Mouse (Mus musculus) liver, embryonic 16.5 days (tissue): ENCODE data around the gene Glce. TPM values are rescaled to one million over a fixed set of nuclear protein-coding genes. Genes with fewer than 3 reads are reported as not detected.

Experiments used
- ATAC-seq: fragments of 200-750 bp; cut with Nextera tagmentation; 2 replicates; pipeline ENCODE4 v1.8.0; 2017; ENCODE audit warnings: low read depth, mild to moderate bottlenecking, moderate number of reproducible peaks, moderate library complexity
- H3K27ac ChIP-seq: fragments of 300-500 bp; sonication (generic); 2 replicates; pipeline ENCODE4 v1.5.1; 2014; ENCODE audit warnings: mild to moderate bottlenecking, low read length
- H3K27me3 ChIP-seq: fragments of 300-500 bp; sonication (generic); 2 replicates; pipeline ENCODE4 v1.6.1; 2014; ENCODE audit warnings: low read depth, low read length, mixed read lengths; ENCODE audit not compliant: control insufficient read depth, insufficient read depth
- H3K36me3 ChIP-seq: fragments of 300-500 bp; sonication (generic); 2 replicates; pipeline ENCODE4 v1.6.1; 2014; ENCODE audit warnings: mild to moderate bottlenecking; ENCODE audit not compliant: control insufficient read depth, insufficient read depth
- H3K4me1 ChIP-seq: fragments of 300-500 bp; sonication (generic); 2 replicates; pipeline ENCODE4 v1.6.1; 2014; ENCODE audit warnings: low read depth, low read length, mixed read lengths; ENCODE audit not compliant: control insufficient read depth
- H3K4me2 ChIP-seq: fragments of 300-500 bp; sonication (generic); 2 replicates; pipeline ENCODE4 v1.6.1; 2014; ENCODE audit warnings: low read depth, low read length, mixed read lengths
- H3K4me3 ChIP-seq: fragments of 300-500 bp; sonication (generic); 2 replicates; pipeline ENCODE4 v1.5.1; 2014; ENCODE audit warnings: low read depth, mild to moderate bottlenecking, low read length
- H3K9ac ChIP-seq: fragments of 300-500 bp; sonication (generic); 2 replicates; pipeline ENCODE4 v1.6.1; 2014; ENCODE audit warnings: low read depth, low read length
- H3K9me3 ChIP-seq: fragments of 300-500 bp; sonication (generic); replicated peaks from 2 replicates; pipeline ENCODE4 v1.6.1; 2016; ENCODE audit warnings: low read length; ENCODE audit not compliant: control insufficient read depth
- WGBS: fragments of 180-500 bp; shearing (Covaris S2); extraction: QIAGEN DNeasy Blood & Tissue Kit; methylation state at CpG from one replicate; pipeline ENCODE4 v1.1.7; 2014; ENCODE audit not compliant: insufficient replicate concordance; 5-methylcytosine and 5-hydroxymethylcytosine counted together
- microRNA-seq: library from miRNA; unstranded; fragments of <30 nt; microRNA quantifications from one replicate; pipeline ENCODE4, GENCODE M21; 2016
- polyA plus RNA-seq: library from polyadenylated mRNA; unstranded; fragments of >200 nt; fragmentation: Nextera tagmentation; extraction: Ambion mirVana; gene quantifications from 2 replicates; pipeline ENCODE4 v1.2.1, GENCODE M21; 2015

Gene Glce
- polyA plus RNA-seq, 1 experiment from 2014 or later: 6.0 TPM

- no peak for ATAC-seq
- H3K27me3 ChIP-seq: no peaks in the 10 kb centered on the region
- WGBS: 38% methylated on average over 14 of the region's 14 CpGs
Observed at GRCm38 (mm10) chr9:62018229-62019093, 104.0 kb downstream of the Glce start.

GRCm38 (mm10) chr9:62017329-62017728 is 105.1 kb downstream of the Glce start:
- ATAC-seq: no peak
- H3K9ac ChIP-seq: no peak overlapping the region
- no peak overlapping the region for H3K4me3 ChIP-seq
- peaks cover 3% of the 10 kb centered on the region; the same call in 1 of the 2 replicates for H3K4me1 ChIP-seq
- H3K9me3 ChIP-seq: no peaks in the 10 kb centered on the region
- no peaks in the 10 kb centered on the region for H3K27me3 ChIP-seq
- no peak overlapping the region for H3K4me2 ChIP-seq
- no peak overlapping the region for H3K27ac ChIP-seq
- H3K36me3 ChIP-seq: no peaks in the 10 kb centered on the region
- 65% methylated on average over 6 of the region's 6 CpGs for WGBS

More at GRCm38 (mm10) chr9:62018229-62019093, 104.0 kb downstream of the Glce start:
- Histone ChIP-seq H3K4me2 (no peak overlapping the region), H3K4me3 (no peak overlapping the region), H3K4me1 (peaks cover 3% of the 10 kb centered on the region), H3K36me3 (no peaks in the 10 kb centered on the region), H3K9ac (no peak overlapping the region), H3K27ac (no peak overlapping the region), H3K9me3 (no peaks in the 10 kb centered on the region)

DNA sequence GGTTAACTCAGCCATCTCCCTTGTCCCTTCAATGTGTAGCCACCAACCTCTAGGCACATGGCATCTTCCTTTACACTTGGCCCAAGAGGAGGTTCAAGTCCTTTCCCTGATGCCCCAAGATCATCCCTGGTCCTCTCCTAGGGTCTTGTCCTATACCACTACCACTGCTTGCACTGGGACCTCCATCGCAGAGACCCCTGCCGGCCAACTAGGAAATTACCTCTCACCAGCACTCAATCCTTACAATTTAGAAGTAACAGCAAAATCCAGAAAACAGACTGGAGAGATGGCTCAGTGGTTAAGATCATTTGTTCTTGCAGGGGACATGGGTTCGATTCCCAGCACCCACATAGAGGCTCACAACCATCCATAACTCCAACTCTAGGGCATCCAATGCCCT is 107.0 kb downstream of the Glce start:
- Histone ChIP-seq H3K4me1 (no peaks in the 10 kb centered on the region), H3K36me3 (no peaks in the 10 kb centered on the region), H3K27ac (no peak overlapping the region), H3K9me3 (no peaks in the 10 kb centered on the region), H3K4me3 (no peak overlapping the region), H3K4me2 (no peak overlapping the region), H3K9ac (no peak overlapping the region), H3K27me3 (no peaks in the 10 kb centered on the region)
- 45% methylated on average over 3 of the region's 3 CpGs for WGBS
- ATAC-seq: no peak

- no peak for ATAC-seq
- Histone ChIP-seq H3K27me3 (no peaks in the 10 kb centered on the region), H3K4me1 (no peaks in the 10 kb centered on the region), H3K27ac (no peak overlapping the region), H3K9me3 (no peaks in the 10 kb centered on the region), H3K4me3 (no peak overlapping the region), H3K36me3 (no peaks in the 10 kb centered on the region), H3K9ac (no peak overlapping the region), H3K4me2 (no peak overlapping the region)
- WGBS: 50% methylated on average over 12 of the region's 12 CpGs
Observed at GRCm38 (mm10) chr9:62013316-62014097, 108.9 kb downstream of the Glce start.

GRCm38 (mm10) chr9:62008360-62008759 is 114.1 kb downstream of the Glce start:
- no peak overlapping the region for H3K4me2 ChIP-seq
- no peak overlapping the region for H3K27ac ChIP-seq
- no peak overlapping the region for H3K9ac ChIP-seq
- H3K27me3 ChIP-seq: no peaks in the 10 kb centered on the region
- no peak overlapping the region for H3K4me3 ChIP-seq
- WGBS: 57% methylated on average over 5 of the region's 5 CpGs
- no peaks in the 10 kb centered on the region for H3K36me3 ChIP-seq
- H3K9me3 ChIP-seq: no peaks in the 10 kb centered on the region
- H3K4me1 ChIP-seq: no peaks in the 10 kb centered on the region; the same call in 1 of the 2 replicates
- peak; percentile 63 for ATAC-seq

Small RNAs within 50 kb of the gene (microRNA-seq; reads per million reads assigned to microRNA genes)
- 3.9 reads per million, percentile 13 among the genes with 10 or more reads in this experiment for gene Mir5133

Other genes with a start within 250 kb of the Glce start
- 825 and 841 TPM in 2 replicates for gene Rplp1, start 208.1 kb downstream of the Glce start, polyA plus RNA-seq
- gene Kif23, start 175.9 kb downstream of the Glce start, polyA plus RNA-seq: 63.3 and 64.2 TPM in 2 replicates
- gene Paqr5, start 95.8 kb downstream of the Glce start, polyA plus RNA-seq: 0.19 and 0.92 TPM in 2 replicates
- not detected in 2 replicates for gene Spesp1, start 159.6 kb upstream of the Glce start, polyA plus RNA-seq
- 54.2 and 57.5 TPM in 2 replicates for gene Anp32a, start 218.6 kb upstream of the Glce start, polyA plus RNA-seq